Mouse (Mus musculus): ENCODE measurements around the gene 2310033P09Rik.
A peak's percentile ranks its signal among the peaks of the same experiment; 100 is the strongest.

2310033P09Rik gene

GRCm38 (mm10) chr11:59230144-59230760, 22.1 kb downstream of the 2310033P09Rik start:
- peak; percentile 84 for DNase-seq

GRCm38 (mm10) chr11:59232797-59233196, 24.7 kb downstream of the 2310033P09Rik start:
- no peak for DNase-seq

- DNase-seq: peak; percentile 84
These were observed 30.7 kb downstream of the 2310033P09Rik start for GRCm38 (mm10) chr11:59238525-59239427.

- no peak for DNase-seq
These were observed 31.3 kb downstream of the 2310033P09Rik start for GRCm38 (mm10) chr11:59239428-59239785.

- DNase-seq: no peak
These were observed 31.7 kb downstream of the 2310033P09Rik start for GRCm38 (mm10) chr11:59239796-59240195.

- no peak for DNase-seq
These were observed 33.7 kb downstream of the 2310033P09Rik start for GRCm38 (mm10) chr11:59241841-59242240.

DNA sequence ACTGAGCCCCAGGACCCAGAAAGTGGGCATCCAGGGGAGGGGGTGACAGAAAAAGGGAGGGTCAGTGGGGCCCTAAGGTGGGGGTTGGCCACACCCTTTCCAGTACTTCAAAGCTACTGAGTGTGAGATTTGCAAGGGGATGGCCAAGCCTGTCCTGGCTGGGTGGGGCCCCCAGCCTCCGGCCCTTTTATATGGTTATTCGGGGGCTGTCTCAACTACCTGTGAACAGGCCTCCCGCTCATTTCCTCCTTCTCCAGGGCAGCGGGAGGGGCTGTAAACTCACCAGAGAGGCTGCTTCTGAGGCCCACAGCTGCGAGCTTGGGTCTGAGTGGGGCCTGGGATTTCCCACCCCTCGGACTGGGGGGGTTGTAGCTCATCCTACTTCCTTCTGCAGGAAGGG, 35.7 kb downstream of the 2310033P09Rik start:
- no peak for DNase-seq

- no peak for DNase-seq
These were observed 40.0 kb downstream of the 2310033P09Rik start for GRCm38 (mm10) chr11:59248101-59248500.

GRCm38 (mm10) chr11:59259647-59260046, 51.5 kb downstream of the 2310033P09Rik start:
- DNase-seq: no peak

All from kidney, postnatal 10 days (tissue).